Mouse (Mus musculus): ENCODE measurements around the gene Prss43.

DNA sequence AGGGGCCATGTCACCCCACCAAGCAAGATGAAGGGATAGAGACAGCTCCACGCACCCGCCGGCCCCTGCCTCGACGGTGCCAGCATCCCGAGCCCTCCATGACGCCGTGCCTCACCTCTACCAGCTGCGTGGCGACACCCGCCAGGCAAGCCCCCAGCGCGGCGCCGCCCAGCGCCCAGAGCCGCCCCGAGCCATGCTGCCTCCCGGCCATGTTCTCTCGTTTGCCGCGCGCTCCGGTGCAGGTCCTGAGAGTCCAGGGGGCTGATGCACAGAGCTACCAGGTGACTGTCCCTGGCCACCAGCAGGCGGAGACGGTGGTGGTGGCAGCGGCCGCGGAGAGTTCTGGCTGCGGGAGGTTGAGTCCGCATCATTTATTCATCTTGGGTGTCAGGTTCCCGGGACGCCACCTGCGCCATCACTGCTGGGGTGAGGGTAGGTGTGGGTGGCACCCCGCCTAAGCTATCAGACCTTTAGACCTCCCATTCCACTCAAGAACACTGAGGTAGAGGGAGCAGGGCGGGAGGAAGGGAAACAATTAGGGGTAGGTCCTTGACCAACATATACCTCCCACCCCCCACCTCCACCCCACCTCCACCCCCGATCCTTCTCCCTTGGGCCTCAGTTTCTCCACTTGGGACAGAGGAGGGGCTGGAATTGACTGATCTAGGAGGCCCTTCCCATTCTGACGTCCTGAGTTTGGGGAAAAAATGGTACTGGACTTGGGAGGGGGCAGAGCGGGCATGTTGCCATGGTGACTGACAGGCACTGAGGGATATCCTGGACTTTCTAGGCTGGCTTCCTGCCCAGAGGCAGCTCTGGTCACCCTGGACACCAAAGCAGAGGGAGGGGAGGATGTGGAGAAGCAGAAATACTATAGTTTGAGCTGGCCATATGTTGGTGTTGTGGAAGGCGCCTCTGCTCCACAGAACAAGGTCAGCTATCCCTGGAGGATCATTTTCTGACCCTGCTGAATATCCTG lies 47.5 kb downstream of the Prss43 start:
- TF ChIP-seq CTCF (IDR thresholded peaks at IDR 0.05; ENCODE audit: borderline replicate concordance, insufficient read depth, low read depth, low read length) = no peak
- TF ChIP-seq POLR2A (IDR thresholded peaks at IDR 0.05; ENCODE audit: borderline replicate concordance, insufficient read depth, low read length) = no peak
